Mouse (Mus musculus) embryonic facial prominence, embryonic 13.5 days (tissue): ENCODE measurements around the gene Myo16. TPM values are rescaled to one million over a fixed set of nuclear protein-coding genes. Genes with fewer than 3 reads are reported as not detected.
A peak's percentile ranks its signal among the peaks of the same experiment; 100 is the strongest.

ENCODE experiments used
- ATAC-seq: fragments of 200-750 bp; cut with Nextera tagmentation; 2 replicates; pipeline ENCODE4 v1.8.0; 2017; ENCODE audit warnings: low read depth; ENCODE audit not compliant: insufficient number of reproducible peaks, insufficient read depth, low FRiP score, low TSS enrichment
- H3K27ac ChIP-seq: fragments of 300-500 bp; sonication (generic); 2 replicates; pipeline ENCODE4 v1.5.1; 2015; ENCODE audit warnings: moderate library complexity, mild to moderate bottlenecking, inconsistent platforms
- H3K27me3 ChIP-seq: fragments of 300-500 bp; sonication (generic); 2 replicates; pipeline ENCODE4 v1.6.1; 2015; ENCODE audit warnings: mild to moderate bottlenecking, inconsistent platforms
- H3K36me3 ChIP-seq: fragments of 300-500 bp; sonication (generic); 2 replicates; pipeline ENCODE4 v1.6.1; 2015; ENCODE audit warnings: mild to moderate bottlenecking, inconsistent platforms
- H3K4me1 ChIP-seq: fragments of 300-500 bp; sonication (generic); 2 replicates; pipeline ENCODE4 v1.6.1; 2015; ENCODE audit warnings: inconsistent platforms
- H3K4me2 ChIP-seq: fragments of 300-500 bp; sonication (generic); 2 replicates; pipeline ENCODE4 v1.6.1; 2015; ENCODE audit warnings: moderate library complexity, mild to moderate bottlenecking, inconsistent platforms
- H3K4me3 ChIP-seq: fragments of 300-500 bp; sonication (generic); 2 replicates; pipeline ENCODE4 v1.5.1; 2015; ENCODE audit warnings: mild to moderate bottlenecking, inconsistent platforms
- H3K9ac ChIP-seq: fragments of 300-500 bp; sonication (generic); 2 replicates; pipeline ENCODE4 v1.6.1; 2015; ENCODE audit warnings: mild to moderate bottlenecking, inconsistent platforms
- H3K9me3 ChIP-seq: fragments of 300-500 bp; sonication (generic); 2 replicates; pipeline ENCODE4 v1.6.1; 2016; ENCODE audit warnings: inconsistent platforms
- WGBS: fragments of 180-500 bp; shearing (Covaris S2); methylation state at CpG from one replicate; pipeline ENCODE4 v1.1.7; 2015; ENCODE audit warnings: mixed read lengths; 5-methylcytosine and 5-hydroxymethylcytosine counted together
- polyA plus RNA-seq: library from polyadenylated mRNA; unstranded; fragments of >200 nt; fragmentation: Nextera tagmentation; extraction: Ambion mirVana; gene quantifications from 2 replicates; pipeline ENCODE4 v1.2.1, GENCODE M21; 2015

Myo16 gene
- polyA plus RNA-seq, 1 experiment from 2014 or later, result 0.46 TPM

- Histone ChIP-seq H3K9ac (no peak overlapping the region), H3K27me3 (no peaks in the 10 kb centered on the region), H3K4me2 (no peak overlapping the region), H3K27ac (no peak overlapping the region), H3K36me3 (no peaks in the 10 kb centered on the region), H3K4me3 (no peak overlapping the region), H3K4me1 (no peaks in the 10 kb centered on the region), H3K9me3 (no peaks in the 10 kb centered on the region)
- 86% methylated on average over 2 of the region's 2 CpGs for whole genome bisulfite sequencing
- no peak for ATAC-seq
Measured at GRCm38 (mm10) chr8:10234516-10234915, 80.8 kb downstream of the Myo16 start.

DNA sequence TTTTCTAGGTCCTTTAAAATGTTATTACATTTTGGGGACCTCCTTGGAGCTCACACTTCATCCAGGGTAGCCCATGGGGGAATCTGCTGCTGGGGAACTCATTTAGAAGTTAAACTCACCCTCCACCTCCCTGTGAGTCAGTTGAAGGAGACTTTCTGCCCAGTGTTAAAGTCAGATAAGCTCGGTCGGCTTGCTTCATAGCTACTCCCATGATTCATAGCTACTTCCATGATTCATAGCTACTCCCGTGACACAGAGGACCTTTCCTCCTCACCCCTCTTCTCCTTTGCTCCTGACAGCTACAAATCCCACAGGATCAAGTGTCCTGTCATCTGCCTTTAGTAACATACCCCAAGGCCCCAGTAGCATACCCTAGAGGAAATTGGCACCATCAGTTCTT, 89.6 kb downstream of the Myo16 start:
- no peaks in the 10 kb centered on the region for H3K36me3 ChIP-seq
- H3K27me3 ChIP-seq, result peaks cover 5% of the 10 kb centered on the region; the same call in 1 of the 2 replicates
- 77% methylated on average over 3 of the region's 3 CpGs for WGBS
- H3K4me2 ChIP-seq, result no peak overlapping the region
- no peak overlapping the region for H3K27ac ChIP-seq
- ATAC-seq, result no peak
- no peak overlapping the region for H3K4me3 ChIP-seq
- no peaks in the 10 kb centered on the region for H3K4me1 ChIP-seq
- no peaks in the 10 kb centered on the region for H3K9me3 ChIP-seq
- H3K9ac ChIP-seq, result no peak overlapping the region

DNA sequence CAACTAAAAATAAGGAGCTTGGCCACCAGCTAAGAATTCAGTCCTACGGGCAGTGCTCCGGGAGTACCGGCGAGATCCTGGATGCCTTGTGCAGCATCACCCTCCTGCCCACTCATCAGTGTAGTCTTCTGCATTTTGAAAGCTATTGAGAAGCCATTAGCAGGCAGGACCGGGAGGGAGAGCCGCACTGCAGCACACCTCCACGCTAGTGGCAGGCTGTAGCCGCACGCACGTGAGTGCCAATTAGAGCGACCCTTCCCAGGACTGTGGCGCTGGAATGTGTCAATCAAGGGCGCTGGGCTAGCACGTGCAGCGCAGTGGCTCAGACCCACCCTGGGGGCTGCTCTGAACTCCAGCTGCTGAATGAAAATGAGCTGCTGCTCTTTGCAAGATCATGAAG, 95.4 kb downstream of the Myo16 start:
- H3K4me3 ChIP-seq, result no peak overlapping the region
- 3% methylated on average over 15 of the region's 15 CpGs for WGBS

DNA sequence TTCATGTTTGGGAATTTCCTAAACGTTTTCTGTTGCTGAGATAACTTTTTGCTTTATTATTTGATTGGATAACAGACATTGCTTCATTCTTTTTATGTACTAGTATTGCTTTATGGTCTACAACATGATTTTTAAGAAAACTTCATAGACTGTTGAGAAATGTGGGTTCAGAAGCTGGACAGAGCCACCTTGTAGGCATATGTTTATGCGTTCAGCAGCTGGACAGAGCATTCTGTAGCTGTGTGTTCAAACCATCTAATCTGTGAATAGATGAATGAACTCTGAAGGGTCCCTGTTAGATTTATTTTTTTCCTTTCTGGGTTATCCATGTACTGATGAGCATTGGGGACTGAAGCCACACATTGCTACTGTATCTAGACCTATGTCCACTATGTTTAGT, 102.0 kb downstream of the Myo16 start:
- H3K4me2 ChIP-seq, result no peak overlapping the region
- H3K4me3 ChIP-seq, result no peak overlapping the region
- no peak overlapping the region for H3K9ac ChIP-seq
- peaks cover 6% of the 10 kb centered on the region for H3K27me3 ChIP-seq
- no peaks in the 10 kb centered on the region for H3K9me3 ChIP-seq
- H3K4me1 ChIP-seq, result no peaks in the 10 kb centered on the region
- WGBS, result 53% methylated on average over 2 of the region's 2 CpGs
- no peak for ATAC-seq
- no peaks in the 10 kb centered on the region for H3K36me3 ChIP-seq
- H3K27ac ChIP-seq, result no peak overlapping the region

More for the DNA sequence above, 95.4 kb downstream of the Myo16 start:
- no peak overlapping the region for H3K9ac ChIP-seq
- H3K36me3 ChIP-seq, result no peaks in the 10 kb centered on the region
- H3K27me3 ChIP-seq, result peaks cover 28% of the 10 kb centered on the region
- H3K9me3 ChIP-seq, result no peaks in the 10 kb centered on the region
- ATAC-seq, result 0 out of 2 replicates have a peak, but pooled peaks have one; percentile 20
- H3K4me1 ChIP-seq, result peaks cover 6% of the 10 kb centered on the region
- H3K4me2 ChIP-seq, result peak overlapping the region; percentile 33
- H3K27ac ChIP-seq, result no peak overlapping the region

DNA sequence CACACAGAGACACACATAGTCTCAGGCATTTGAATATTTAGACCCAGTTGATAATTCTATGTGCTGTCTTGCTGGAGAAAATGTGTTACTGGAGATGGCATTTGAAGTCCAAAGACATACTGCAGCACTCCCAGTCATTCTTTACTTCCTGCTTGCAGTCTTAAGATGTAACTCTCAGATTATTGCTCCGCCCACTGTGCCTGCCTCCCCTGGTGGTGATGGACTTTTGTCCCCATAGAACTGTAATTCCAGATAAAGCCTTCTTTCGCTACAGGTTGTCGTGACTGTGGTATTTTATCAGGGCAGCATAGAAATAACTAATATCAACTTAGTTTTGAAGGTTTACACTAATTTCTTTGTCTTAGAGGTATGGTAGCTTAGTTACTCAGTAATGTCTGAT, 102.9 kb downstream of the Myo16 start:
- ATAC-seq, result no peak
- no peak overlapping the region for H3K4me2 ChIP-seq
- no peaks in the 10 kb centered on the region for H3K27me3 ChIP-seq
- no peaks in the 10 kb centered on the region for H3K36me3 ChIP-seq
- 80% methylated on average over 3 of the region's 3 CpGs for WGBS
- no peak overlapping the region for H3K27ac ChIP-seq
- no peak overlapping the region for H3K9ac ChIP-seq
- H3K9me3 ChIP-seq, result no peaks in the 10 kb centered on the region
- H3K4me3 ChIP-seq, result no peak overlapping the region
- no peaks in the 10 kb centered on the region for H3K4me1 ChIP-seq

GRCm38 (mm10) chr8:10270094-10270493, 116.4 kb downstream of the Myo16 start:
- Histone ChIP-seq H3K9ac (no peak overlapping the region), H3K4me2 (no peak overlapping the region), H3K36me3 (no peaks in the 10 kb centered on the region), H3K27me3 (no peaks in the 10 kb centered on the region), H3K4me1 (no peaks in the 10 kb centered on the region), H3K9me3 (no peaks in the 10 kb centered on the region), H3K4me3 (no peak overlapping the region), H3K27ac (no peak overlapping the region)
- no peak for ATAC-seq
- 86% methylated on average over 4 of the region's 4 CpGs for WGBS

DNA sequence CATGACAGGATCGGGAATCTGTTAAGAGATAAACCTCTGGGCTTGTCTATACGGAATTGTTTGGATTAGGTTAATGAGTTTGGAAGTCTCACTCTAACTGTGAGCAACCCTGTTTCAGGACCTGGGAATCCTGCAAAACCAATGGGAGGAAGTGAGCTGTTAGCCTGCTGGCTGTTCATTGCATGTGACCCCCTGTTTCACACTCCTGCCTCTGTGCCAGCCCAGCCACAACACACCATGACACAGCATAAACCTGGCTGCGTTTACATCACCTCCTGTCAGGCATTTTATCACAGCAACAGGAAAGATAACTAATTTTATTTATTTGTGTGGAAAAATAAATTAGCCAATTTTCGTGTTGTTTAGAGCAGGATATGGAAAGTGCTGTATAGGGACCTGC, 138.9 kb downstream of the Myo16 start:
- Histone ChIP-seq H3K4me1 (no peaks in the 10 kb centered on the region), H3K36me3 (no peaks in the 10 kb centered on the region), H3K9me3 (no peaks in the 10 kb centered on the region), H3K27ac (no peak overlapping the region), H3K4me3 (no peak overlapping the region), H3K27me3 (no peaks in the 10 kb centered on the region), H3K9ac (no peak overlapping the region), H3K4me2 (no peak overlapping the region)
- WGBS, result 65% methylated on average over 4 of the region's 4 CpGs
- no peak for ATAC-seq

- H3K36me3 ChIP-seq, result no peaks in the 10 kb centered on the region
Measured at GRCm38 (mm10) chr8:10300797-10301196, 147.1 kb downstream of the Myo16 start.

GRCm38 (mm10) chr8:10303061-10303460, 149.3 kb downstream of the Myo16 start:
- 83% methylated on average over 4 of the region's 4 CpGs for WGBS
- Histone ChIP-seq H3K9ac (no peak overlapping the region), H3K36me3 (no peaks in the 10 kb centered on the region), H3K4me3 (no peak overlapping the region), H3K4me1 (peaks cover 7% of the 10 kb centered on the region; the same call in 1 of the 2 replicates), H3K27ac (no peak overlapping the region), H3K4me2 (no peak overlapping the region), H3K27me3 (no peaks in the 10 kb centered on the region), H3K9me3 (no peaks in the 10 kb centered on the region)
- ATAC-seq, result no peak

More at GRCm38 (mm10) chr8:10300797-10301196, 147.1 kb downstream of the Myo16 start:
- no peak for ATAC-seq
- Histone ChIP-seq H3K4me2 (no peak overlapping the region), H3K9ac (no peak overlapping the region), H3K27ac (no peak overlapping the region), H3K27me3 (no peaks in the 10 kb centered on the region), H3K4me3 (no peak overlapping the region), H3K9me3 (no peaks in the 10 kb centered on the region), H3K4me1 (0 out of 2 replicates have a peak, but pooled peaks cover 5% of the 10 kb centered on the region)
- WGBS, result 47% methylated on average over 3 of the region's 3 CpGs

DNA sequence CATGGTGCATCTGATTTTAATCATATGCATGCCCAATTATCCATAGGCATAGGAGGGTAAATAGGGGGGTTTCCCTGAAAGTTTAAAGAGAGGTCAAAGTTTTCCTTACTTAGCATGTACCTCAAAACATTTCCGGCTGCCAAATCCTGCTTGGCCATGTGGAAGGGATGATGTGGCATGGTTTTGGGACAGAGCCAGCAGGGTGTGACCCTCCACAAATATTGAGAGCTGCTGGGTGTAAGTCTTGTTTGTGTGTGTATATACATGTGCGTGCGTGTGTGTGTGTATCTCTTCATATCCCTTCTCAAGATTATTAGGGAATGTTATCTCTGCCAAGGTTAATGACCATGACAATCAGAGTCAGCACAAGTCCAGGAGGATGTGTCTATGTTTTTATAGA, 150.3 kb downstream of the Myo16 start:
- no peak for ATAC-seq
- Histone ChIP-seq H3K4me2 (no peak overlapping the region), H3K9me3 (no peaks in the 10 kb centered on the region), H3K27me3 (no peaks in the 10 kb centered on the region), H3K36me3 (no peaks in the 10 kb centered on the region), H3K27ac (no peak overlapping the region), H3K4me1 (peaks cover 9% of the 10 kb centered on the region; the same call in 1 of the 2 replicates), H3K4me3 (no peak overlapping the region), H3K9ac (no peak overlapping the region)
- WGBS, result 68% methylated on average over 3 of the region's 3 CpGs

- WGBS, result 77% methylated on average over 1 of the region's 1 CpGs
- ATAC-seq, result no peak
Measured at GRCm38 (mm10) chr8:10304721-10305120, 151.0 kb downstream of the Myo16 start.

DNA sequence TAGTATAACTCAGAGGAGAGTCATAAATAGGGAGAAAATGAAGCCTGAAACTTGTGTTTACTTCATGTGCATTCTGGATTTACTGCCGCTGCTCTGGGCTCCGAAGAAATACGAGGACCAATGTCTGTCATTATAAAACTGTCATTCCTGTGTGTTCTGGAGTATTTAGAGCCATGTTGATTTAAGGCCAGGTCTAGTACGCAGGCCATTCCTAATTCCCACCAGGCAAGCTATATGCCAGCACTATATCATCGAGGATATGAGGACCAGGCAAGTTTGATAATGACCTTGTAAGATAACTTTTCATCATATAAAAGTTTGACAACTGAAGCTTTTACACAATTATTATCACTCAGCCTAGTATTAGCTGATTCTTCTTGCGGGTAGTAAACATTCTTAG, 153.6 kb downstream of the Myo16 start:
- Histone ChIP-seq H3K36me3 (no peaks in the 10 kb centered on the region), H3K27ac (no peak overlapping the region), H3K9ac (no peak overlapping the region), H3K4me1 (peaks cover 9% of the 10 kb centered on the region; the same call in 1 of the 2 replicates), H3K27me3 (no peaks in the 10 kb centered on the region), H3K4me2 (no peak overlapping the region), H3K4me3 (no peak overlapping the region), H3K9me3 (no peaks in the 10 kb centered on the region)
- WGBS, result 84% methylated on average over 6 of the region's 6 CpGs
- ATAC-seq, result no peak

More at GRCm38 (mm10) chr8:10304721-10305120, 151.0 kb downstream of the Myo16 start:
- Histone ChIP-seq H3K27ac (no peak overlapping the region), H3K4me1 (peaks cover 9% of the 10 kb centered on the region; the same call in 1 of the 2 replicates), H3K27me3 (no peaks in the 10 kb centered on the region), H3K9me3 (no peaks in the 10 kb centered on the region), H3K4me2 (no peak overlapping the region), H3K36me3 (no peaks in the 10 kb centered on the region), H3K4me3 (no peak overlapping the region), H3K9ac (no peak overlapping the region)
